In genomic region chr16:35470983-35471382, GRCm38 (mm10) we compare ENCODE assay signal across 25 mouse cellular contexts. TPM values are rescaled to one million over a fixed set of nuclear protein-coding genes. Genes with fewer than 3 reads are reported as not detected.
DNase-seq lines count a peak whose midpoint lies in the region; ATAC-seq lines count a peak whose summit lies in the region.
"Had no signal": no experiment of that assay in that cellular context is flagged by ENCODE, and none has a peak within 500 bp of the region (broad histone marks: within the 10 kb centered on the region; RNA-seq: fewer than 3 reads in every experiment).

No protein-coding gene starts in this region.

- H3K27ac ChIP-seq in forebrain, embryonic 16.5 days (ENCODE audit: low read length), result no peak overlapping the region
- H3K27ac ChIP-seq in forebrain, embryonic 11.5 days (ENCODE audit: low read depth, low read length), result no peak overlapping the region
- no peak overlapping the region for H3K27ac ChIP-seq in heart, embryonic 11.5 days (ENCODE audit: low read depth, low read length)
- no peak overlapping the region for H3K27ac ChIP-seq in kidney, embryonic 14.5 days (ENCODE audit: low read depth, low read length)
- H3K27ac ChIP-seq: embryonic facial prominence, embryonic 15.5 days; forebrain, embryonic 15.5 days; hindbrain, postnatal 0 days; layer of hippocampus, adult 2 months; liver, embryonic 12.5 days; midbrain, embryonic 12.5 days; stomach, postnatal 0 days had no signal

- H3K4me2 ChIP-seq in forebrain, embryonic 16.5 days (ENCODE audit: low read length), result no peak overlapping the region
- H3K4me2 ChIP-seq in forebrain, embryonic 11.5 days (ENCODE audit: low read depth, low read length, severe bottlenecking), result no peak overlapping the region
- no peak overlapping the region for H3K4me2 ChIP-seq in heart, embryonic 11.5 days
- no peak overlapping the region for H3K4me2 ChIP-seq in kidney, embryonic 14.5 days (replicated peaks; ENCODE audit: low read depth, low read length)
- H3K4me2 ChIP-seq: embryonic facial prominence, embryonic 15.5 days; forebrain, embryonic 15.5 days; liver, embryonic 12.5 days; midbrain, embryonic 12.5 days had no signal

- WGBS in forebrain, embryonic 16.5 days, result 70% methylated on average over 8 of the region's 8 CpGs
- 88% methylated on average over 8 of the region's 8 CpGs for WGBS in forebrain, embryonic 11.5 days
- WGBS in heart, embryonic 11.5 days (ENCODE audit: insufficient replicate concordance), result 83% methylated on average over 8 of the region's 8 CpGs
- WGBS in kidney, embryonic 14.5 days, result 76% methylated on average over 8 of the region's 8 CpGs

- H3K9ac ChIP-seq in forebrain, embryonic 16.5 days (replicated peaks; ENCODE audit: low read depth, low read length), result no peak overlapping the region
- no peak overlapping the region for H3K9ac ChIP-seq in forebrain, embryonic 11.5 days (ENCODE audit: low read length)
- H3K9ac ChIP-seq in heart, embryonic 11.5 days (ENCODE audit: low read depth, low read length), result no peak overlapping the region
- no peak overlapping the region for H3K9ac ChIP-seq in kidney, embryonic 14.5 days (ENCODE audit: low read depth, low read length)
- H3K9ac ChIP-seq: embryonic facial prominence, embryonic 15.5 days; forebrain, embryonic 15.5 days; liver, embryonic 12.5 days; midbrain, embryonic 12.5 days had no signal

- H3K4me1 ChIP-seq in forebrain, embryonic 16.5 days (replicated peaks; ENCODE audit: control insufficient read depth, insufficient read depth, low read length), result peaks cover under 1% of the 10 kb centered on the region; the same call in 1 of the 2 replicates
- H3K4me1 ChIP-seq in forebrain, embryonic 11.5 days (replicated peaks; ENCODE audit: control insufficient read depth, insufficient read depth, low read length), result no peaks in the 10 kb centered on the region
- peaks cover 3% of the 10 kb centered on the region for H3K4me1 ChIP-seq in heart, embryonic 11.5 days (ENCODE audit: control insufficient read depth, insufficient read depth, low read length)
- 0 out of 2 replicates have a peak, but pooled peaks cover 7% of the 10 kb centered on the region for H3K4me1 ChIP-seq in kidney, embryonic 14.5 days (ENCODE audit: control insufficient read depth, insufficient read depth, low read length)
- H3K4me1 ChIP-seq: midbrain, embryonic 12.5 days had no signal

- intact Hi-C loops in heart, postnatal 10 days (cut with DNase I), result no loop called here

- no peaks in the 10 kb centered on the region for H3K36me3 ChIP-seq in forebrain, embryonic 16.5 days (ENCODE audit: control insufficient read depth, insufficient read depth)
- no peaks in the 10 kb centered on the region; the same call in 1 of the 2 replicates for H3K36me3 ChIP-seq in forebrain, embryonic 11.5 days (ENCODE audit: control insufficient read depth, insufficient read depth, low read length)
- no peaks in the 10 kb centered on the region for H3K36me3 ChIP-seq in heart, embryonic 11.5 days (ENCODE audit: control insufficient read depth, insufficient read depth, low read length)
- H3K36me3 ChIP-seq in kidney, embryonic 14.5 days (ENCODE audit: control insufficient read depth, insufficient read depth, low read length), result no peaks in the 10 kb centered on the region
- H3K36me3 ChIP-seq: forebrain, embryonic 15.5 days; liver, embryonic 12.5 days; midbrain, embryonic 12.5 days had no signal

- H3K9me3 ChIP-seq in forebrain, embryonic 16.5 days (ENCODE audit: control insufficient read depth, low read length), result no peaks in the 10 kb centered on the region
- H3K9me3 ChIP-seq in forebrain, embryonic 11.5 days (ENCODE audit: control insufficient read depth, low read length), result no peaks in the 10 kb centered on the region
- no peaks in the 10 kb centered on the region for H3K9me3 ChIP-seq in heart, embryonic 11.5 days (replicated peaks; ENCODE audit: control insufficient read depth, low read length)
- H3K9me3 ChIP-seq in kidney, embryonic 14.5 days (ENCODE audit: control insufficient read depth, low read length), result no peaks in the 10 kb centered on the region
- H3K9me3 ChIP-seq: embryonic facial prominence, embryonic 15.5 days; forebrain, embryonic 15.5 days; liver, embryonic 12.5 days; midbrain, embryonic 12.5 days had no signal

- DNase-seq in forebrain, embryonic 11.5 days (ENCODE audit: low spot score), result no peak
- DNase-seq in heart, postnatal 10 days, result peak; percentile 38 to 48
- DNase-seq in kidney, postnatal 10 days, result peak; percentile 15
- DNase-seq in kidney, postnatal 25 days, result peak; percentile 31 to 76
- DNase-seq in layer of hippocampus, postnatal 10 days (ENCODE audit: low spot score in 2 of 2), result no peak
- DNase-seq: cerebellum, adult 9-10 months; gastrocnemius, postnatal 10 days; layer of hippocampus, postnatal 36 days; lung, adult 18-20 months; lung, postnatal 10 days; right cerebral cortex, postnatal 14 days; thymus, adult 2 months; thymus, postnatal 4 days had no signal

- H3K4me3 ChIP-seq in forebrain, embryonic 16.5 days (replicated peaks; ENCODE audit: low read length), result no peak overlapping the region
- no peak overlapping the region for H3K4me3 ChIP-seq in forebrain, embryonic 11.5 days (ENCODE audit: low read depth, low read length)
- H3K4me3 ChIP-seq in heart, embryonic 11.5 days (ENCODE audit: low read depth, low read length), result no peak overlapping the region
- H3K4me3 ChIP-seq in kidney, embryonic 14.5 days (ENCODE audit: low read length), result no peak overlapping the region
- H3K4me3 ChIP-seq: embryonic facial prominence, embryonic 15.5 days; forebrain, embryonic 15.5 days; layer of hippocampus, adult 2 months; liver, embryonic 12.5 days; midbrain, embryonic 12.5 days had no signal

- no peaks in the 10 kb centered on the region for H3K27me3 ChIP-seq in forebrain, embryonic 16.5 days (replicated peaks; ENCODE audit: control insufficient read depth, insufficient read depth, low read length)
- no peaks in the 10 kb centered on the region for H3K27me3 ChIP-seq in forebrain, embryonic 11.5 days (ENCODE audit: control insufficient read depth, insufficient read depth, low read length)
- no peaks in the 10 kb centered on the region for H3K27me3 ChIP-seq in heart, embryonic 11.5 days (ENCODE audit: control insufficient read depth, insufficient read depth, low read length)
- no peaks in the 10 kb centered on the region for H3K27me3 ChIP-seq in kidney, embryonic 14.5 days (ENCODE audit: control insufficient read depth, insufficient read depth, low read length)
- H3K27me3 ChIP-seq: embryonic facial prominence, embryonic 15.5 days; forebrain, embryonic 15.5 days; liver, embryonic 12.5 days; midbrain, embryonic 12.5 days had no signal

- ATAC-seq in forebrain, embryonic 16.5 days, result 0 out of 2 replicates have a peak, but pooled peaks have one; percentile 19
- no peak for ATAC-seq in forebrain, embryonic 11.5 days (replicated peaks; ENCODE audit: low FRiP score)
- no peak for ATAC-seq in heart, embryonic 11.5 days (replicated peaks; ENCODE audit: insufficient number of reproducible peaks, low FRiP score, low TSS enrichment)
- ATAC-seq in kidney, embryonic 14.5 days (ENCODE audit: low FRiP score, low TSS enrichment), result no peak
- ATAC-seq: forebrain, embryonic 15.5 days; intestine, embryonic 16.5 days; liver, embryonic 12.5 days had no signal

RNA-seq across cellular contexts. Expression of gene Pdia5, which starts 19.7 kb away (rescaled TPM):
- 9.8 and 10.4 TPM in 2 replicates for polyA plus RNA-seq in forebrain, embryonic 16.5 days (2015; fragmentation: Nextera tagmentation; extraction: Ambion mirVana)
- 7.8 and 9.3 TPM in 2 replicates for polyA plus RNA-seq in forebrain, embryonic 11.5 days (2014; fragmentation: Nextera tagmentation; extraction: Ambion mirVana)
- 10 to 100 TPM in 1 of 2 experiments, 1 to 10 TPM in 1; 8.6 to 11.5 TPM for total RNA-seq in heart, postnatal 10 days (2021)
- polyA plus RNA-seq in heart, embryonic 11.5 days (2014; fragmentation: Nextera tagmentation; extraction: Ambion mirVana), result 12.9 and 15.0 TPM in 2 replicates
- polyA plus RNA-seq in kidney, embryonic 14.5 days (2014; fragmentation: Nextera tagmentation; extraction: Ambion mirVana), result 20.8 and 29.5 TPM in 2 replicates
- 1 to 10 TPM; 5.0 to 5.2 TPM for total RNA-seq in layer of hippocampus, postnatal 10 days (2021)
- total RNA-seq: monocyte, adult 5-6 weeks had no signal

Comparison
In these comparisons a context has a peak if more than half of its experiments do, and no peak if none do; other contexts are left out.
1. DNase-seq: peak in heart, postnatal 10 days (2 of 2), kidney, postnatal 10 days (single experiment) and kidney, postnatal 25 days (2 of 2); none in forebrain, embryonic 11.5 days (single experiment) and layer of hippocampus, postnatal 10 days (0 of 2).